Mouse (Mus musculus) liver, postnatal 0 days (tissue): Measurements from ENCODE around the gene Diras2. TPM values are rescaled to one million over a fixed set of nuclear protein-coding genes. Genes with fewer than 3 reads are reported as not detected.
"Not testable (repeated sequence)": the region's sequence is repeated elsewhere in the genome, so short reads cannot be mapped to it uniquely, and the experiment has no call there.

ENCODE experiments used
- ATAC-seq: fragments of 200-750 bp; cut with Nextera tagmentation; 2 replicates; pipeline ENCODE4 v1.8.0; 2017; ENCODE audit warnings: mild to moderate bottlenecking, moderate library complexity
- DNase-seq: peaks from one replicate; pipeline ENCODE4 v3.0.0-alpha.2; 2016
- H3K27ac ChIP-seq: fragments of 300-500 bp; sonication (generic); 2 replicates; pipeline ENCODE4 v1.5.1; 2014; ENCODE audit warnings: antibody characterized with exemption, moderate library complexity, mild to moderate bottlenecking, low read depth
- H3K27me3 ChIP-seq: fragments of 300-500 bp; sonication (generic); 2 replicates; pipeline ENCODE4 v1.6.1; 2014; ENCODE audit warnings: low read length, control low read depth, mixed read lengths; ENCODE audit not compliant: insufficient read depth
- H3K36me3 ChIP-seq: fragments of 300-500 bp; sonication (generic); replicated peaks from 2 replicates; pipeline ENCODE4 v1.6.1; 2014; ENCODE audit warnings: mild to moderate bottlenecking, control low read depth, low read length, moderate library complexity, mixed read lengths; ENCODE audit not compliant: insufficient read depth
- H3K4me1 ChIP-seq: fragments of 300-500 bp; sonication (generic); 2 replicates; pipeline ENCODE4 v1.6.1; 2014; ENCODE audit warnings: antibody characterized with exemption, mild to moderate bottlenecking, control low read depth; ENCODE audit not compliant: insufficient read depth
- H3K4me2 ChIP-seq: fragments of 300-500 bp; sonication (generic); 2 replicates; pipeline ENCODE4 v1.6.1; 2014; ENCODE audit warnings: low read depth, mild to moderate bottlenecking, low read length, moderate library complexity, mixed read lengths
- H3K4me3 ChIP-seq: fragments of 300-500 bp; sonication (generic); 2 replicates; pipeline ENCODE4 v1.5.1; 2014; ENCODE audit warnings: low read depth, low read length
- H3K9ac ChIP-seq: fragments of 300-500 bp; sonication (generic); replicated peaks from 2 replicates; pipeline ENCODE4 v1.6.1; 2014; ENCODE audit warnings: mild to moderate bottlenecking, moderate library complexity
- H3K9me3 ChIP-seq: fragments of 300-500 bp; sonication (generic); 2 replicates; pipeline ENCODE4 v1.6.1; 2016; ENCODE audit warnings: mild to moderate bottlenecking, control low read depth, low read length, mixed read lengths
- CTCF ChIP-seq: sonication (generic); IDR thresholded peaks from 2 replicates; pipeline ENCODE4 v1.5.1; 2016; ENCODE audit warnings: antibody characterized with exemption, low read depth
- EP300 ChIP-seq: IDR thresholded peaks from 2 replicates; pipeline ENCODE4 v1.6.1; 2016; ENCODE audit warnings: antibody characterized with exemption, low read depth, mild to moderate bottlenecking
- WGBS: fragments of 180-500 bp; shearing (Covaris S2); extraction: QIAGEN DNeasy Blood & Tissue Kit; methylation state at CpG from one replicate; pipeline ENCODE4 v1.1.7; 2014; ENCODE audit not compliant: insufficient replicate concordance; 5-methylcytosine and 5-hydroxymethylcytosine counted together
- polyA plus RNA-seq: library from polyadenylated mRNA; unstranded; fragments of >200 nt; fragmentation: Nextera tagmentation; extraction: Ambion mirVana; gene quantifications from 2 replicates; pipeline ENCODE4 v1.2.1, GENCODE M21; 2015

Diras2 gene
- polyA plus RNA-seq, 1 experiment from 2014 or later, result 0.12 TPM

DNA sequence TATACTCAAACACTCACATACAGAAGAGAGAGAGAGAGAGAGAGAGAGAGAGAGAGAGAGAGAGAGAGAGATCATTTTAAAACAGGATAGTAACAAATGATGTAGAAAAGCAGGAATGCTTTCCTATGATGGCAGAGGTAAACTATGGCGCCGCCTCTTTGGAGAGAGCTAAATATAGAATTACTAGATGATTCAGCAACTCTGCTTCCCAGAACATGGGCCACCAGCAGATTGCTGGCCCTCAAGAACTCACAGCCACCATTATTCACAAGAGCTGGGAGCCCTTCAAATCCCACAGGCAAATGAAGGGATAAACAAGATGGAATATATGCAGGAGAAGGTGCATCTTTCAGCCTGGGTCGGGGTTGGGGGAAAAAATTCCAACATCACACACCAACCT lies 15.0 kb downstream of the Diras2 start:
- Histone ChIP-seq H3K9ac (no peak overlapping the region), H3K4me1 (no peaks in the 10 kb centered on the region), H3K4me2 (no peak overlapping the region), H3K9me3 (no peaks in the 10 kb centered on the region), H3K27me3 (no peaks in the 10 kb centered on the region), H3K4me3 (no peak overlapping the region), H3K36me3 (no peaks in the 10 kb centered on the region), H3K27ac (no peak overlapping the region)
- no peak for TF ChIP-seq EP300
- no peak for TF ChIP-seq CTCF
- no peak for DNase-seq
- no peak for ATAC-seq
- 78% methylated on average over 3 of the region's 3 CpGs for WGBS

DNA sequence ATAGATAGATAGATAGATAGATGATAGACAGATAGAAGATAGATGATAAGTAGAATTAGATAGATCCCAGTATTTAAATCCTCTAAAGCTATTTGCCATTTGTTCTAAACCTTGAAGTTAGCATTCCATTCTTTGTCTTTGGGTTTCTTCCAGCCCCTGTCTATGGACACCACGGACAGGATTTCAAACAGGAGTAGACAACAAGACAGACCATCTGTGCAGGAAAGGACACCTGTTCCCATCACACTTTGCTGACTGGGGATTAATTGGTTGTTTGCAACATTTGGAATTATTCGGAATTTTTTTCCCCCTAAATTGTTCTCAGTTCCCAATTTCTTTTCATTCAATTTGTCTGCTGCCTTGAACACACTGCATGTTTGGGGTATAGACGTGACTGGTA lies 17.5 kb downstream of the Diras2 start:
- 61% methylated on average over 3 of the region's 3 CpGs for WGBS
- H3K9me3 ChIP-seq, result no peaks in the 10 kb centered on the region
- H3K36me3 ChIP-seq, result no peaks in the 10 kb centered on the region
- no peaks in the 10 kb centered on the region for H3K27me3 ChIP-seq
- TF ChIP-seq EP300 (no peak), CTCF (no peak)
- H3K4me2 ChIP-seq, result no peak overlapping the region
- ATAC-seq (no peak), DNase-seq (no peak)
- no peak overlapping the region for H3K4me3 ChIP-seq
- no peaks in the 10 kb centered on the region for H3K4me1 ChIP-seq
- no peak overlapping the region for H3K27ac ChIP-seq
- no peak overlapping the region for H3K9ac ChIP-seq

DNA sequence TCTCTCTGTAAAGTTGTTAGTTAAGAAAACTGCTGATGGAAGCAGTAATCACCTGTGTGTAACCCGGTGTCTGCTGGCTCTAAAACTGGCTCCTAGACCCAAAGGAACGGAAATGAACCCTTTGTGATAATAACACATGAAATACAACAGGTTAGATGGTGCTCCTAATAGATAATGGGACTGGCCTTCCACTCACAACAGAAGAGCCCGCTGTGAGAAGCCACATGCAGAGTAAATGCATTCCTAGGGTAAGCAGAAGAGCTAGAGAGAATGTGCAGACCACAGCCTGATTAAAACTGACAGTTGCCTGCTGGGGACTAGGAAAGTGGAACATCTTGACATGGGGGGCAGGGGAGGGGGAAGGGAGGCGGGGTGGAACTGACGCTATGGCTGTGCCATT lies 18.7 kb downstream of the Diras2 start:
- ATAC-seq, result no peak
- H3K36me3 ChIP-seq, result no peaks in the 10 kb centered on the region
- WGBS, result 52% methylated on average over 5 of the region's 5 CpGs

DNA sequence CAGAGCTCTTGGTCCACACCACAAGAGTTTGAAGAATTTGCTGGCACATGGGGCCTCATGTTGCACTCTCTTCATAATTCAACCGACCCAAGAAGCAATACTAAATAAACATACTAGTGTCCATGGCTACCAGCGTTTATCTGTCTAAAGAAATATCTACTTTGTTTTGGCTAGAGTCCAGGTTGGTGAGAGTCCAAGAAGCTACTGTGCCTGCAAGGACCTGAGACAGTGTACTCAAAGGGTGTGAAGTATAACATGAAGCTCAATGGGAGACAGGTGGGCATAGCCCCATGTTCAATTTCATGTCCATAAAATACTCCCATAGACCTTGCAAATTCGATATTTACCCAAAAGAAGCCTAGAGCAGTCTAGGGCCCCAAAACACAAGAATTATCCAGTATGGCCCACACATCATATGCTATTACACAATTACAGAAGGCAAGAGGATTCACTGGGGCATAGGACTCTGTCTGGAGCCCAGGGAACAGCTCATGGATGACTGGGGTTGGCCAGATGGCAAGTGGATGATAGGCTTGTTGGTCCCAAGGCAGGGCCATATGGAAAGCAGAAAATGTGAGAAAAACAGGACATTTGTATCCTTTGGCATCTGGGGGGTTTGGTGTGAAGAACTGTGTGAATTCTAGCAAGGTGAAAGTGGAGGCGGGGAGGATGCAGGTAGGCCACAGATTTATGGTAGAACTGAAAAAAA lies 20.8 kb downstream of the Diras2 start:
- no peak for TF ChIP-seq CTCF
- no peak for TF ChIP-seq EP300
- H3K27me3 ChIP-seq, result no peaks in the 10 kb centered on the region
- no peak overlapping the region for H3K27ac ChIP-seq
- no peak overlapping the region for H3K4me3 ChIP-seq
- H3K4me1 ChIP-seq, result no peaks in the 10 kb centered on the region
- no peaks in the 10 kb centered on the region for H3K36me3 ChIP-seq
- ATAC-seq (no peak), DNase-seq (no peak)
- 67% methylated on average over 4 of the region's 4 CpGs for WGBS
- H3K4me2 ChIP-seq, result no peak overlapping the region
- no peaks in the 10 kb centered on the region for H3K9me3 ChIP-seq
- H3K9ac ChIP-seq, result no peak overlapping the region

More for the DNA sequence above, 18.7 kb downstream of the Diras2 start:
- Histone ChIP-seq H3K4me3 (no peak overlapping the region), H3K4me1 (no peaks in the 10 kb centered on the region), H3K4me2 (no peak overlapping the region), H3K27me3 (no peaks in the 10 kb centered on the region), H3K9me3 (no peaks in the 10 kb centered on the region), H3K9ac (no peak overlapping the region), H3K27ac (no peak overlapping the region)
- TF ChIP-seq CTCF, result no peak
- TF ChIP-seq EP300, result no peak
- DNase-seq, result no peak

DNA sequence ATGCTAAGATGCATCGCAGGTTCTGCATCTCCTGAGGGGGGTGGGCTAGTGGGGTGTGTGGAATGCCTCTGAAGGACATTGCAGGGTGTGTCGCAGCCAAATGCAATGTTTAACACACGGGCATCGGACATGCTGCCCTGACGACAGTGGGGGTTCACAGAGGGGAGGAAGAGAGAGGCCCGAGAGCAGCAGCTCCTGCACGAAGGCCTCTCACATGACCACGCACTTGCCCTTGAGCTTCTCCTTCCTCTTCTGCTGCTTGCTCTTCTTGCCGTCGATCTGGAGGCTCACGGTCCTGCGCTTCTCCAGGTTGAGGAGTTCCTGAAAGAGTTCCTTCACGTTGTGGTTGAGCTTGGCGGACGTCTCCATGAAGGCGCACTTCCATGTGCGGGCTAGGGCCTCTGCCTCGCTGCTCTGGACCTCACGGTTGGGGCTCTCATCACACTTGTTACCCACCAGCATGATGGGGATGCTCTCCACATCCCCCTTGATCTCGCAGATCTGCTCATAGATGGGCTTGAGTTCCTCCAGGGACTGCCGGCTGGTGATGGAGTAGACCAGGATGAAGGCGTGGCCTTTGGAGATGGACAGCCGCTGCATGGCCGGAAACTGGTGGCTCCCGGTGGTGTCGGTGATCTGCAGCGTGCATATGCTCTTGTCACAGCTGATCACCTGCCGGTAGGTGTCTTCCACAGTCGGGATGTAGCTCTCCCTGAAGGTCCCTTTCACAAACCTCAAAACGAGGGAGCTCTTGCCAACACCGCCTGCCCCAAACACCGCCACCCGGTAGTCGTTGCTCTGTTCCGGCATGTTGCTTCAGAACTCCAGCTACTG lies 23.4 kb downstream of the Diras2 start:
- DNase-seq, result no peak
- Histone ChIP-seq H3K4me2 (no peak overlapping the region), H3K4me3 (no peak overlapping the region), H3K36me3 (no peaks in the 10 kb centered on the region), H3K27me3 (no peaks in the 10 kb centered on the region), H3K9me3 (no peaks in the 10 kb centered on the region), H3K9ac (no peak overlapping the region), H3K27ac (no peak overlapping the region), H3K4me1 (no peaks in the 10 kb centered on the region)
- ATAC-seq, result no peak
- TF ChIP-seq CTCF, result no peak
- TF ChIP-seq EP300, result no peak
- WGBS, result 78% methylated on average over 35 of the region's 35 CpGs

DNA sequence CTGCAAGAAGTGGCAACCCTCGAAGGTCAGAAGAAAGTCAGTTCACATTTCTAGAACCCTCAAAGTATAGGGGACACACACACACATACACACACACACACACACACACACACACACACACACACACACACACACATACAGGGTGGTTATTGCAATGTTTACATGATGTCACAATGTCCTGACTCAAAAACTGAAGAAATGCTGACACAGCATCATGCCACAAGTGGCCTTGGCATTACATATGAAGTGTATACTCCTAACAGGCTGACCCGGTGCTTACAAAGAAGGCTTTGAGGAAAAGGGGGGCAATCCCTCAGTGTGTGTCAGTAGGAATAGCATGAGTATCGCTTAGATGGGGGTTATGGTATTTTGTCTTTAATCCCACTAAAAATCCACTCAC lies 24.3 kb downstream of the Diras2 start:
- DNase-seq, H3K4me2 ChIP-seq, H3K27ac ChIP-seq, H3K9ac ChIP-seq, H3K27me3 ChIP-seq, ATAC-seq, H3K4me3 ChIP-seq, H3K4me1 ChIP-seq, H3K36me3 ChIP-seq, H3K9me3 ChIP-seq: not testable (repeated sequence)
- WGBS, result 68% methylated on average over 3 of the region's 3 CpGs

DNA sequence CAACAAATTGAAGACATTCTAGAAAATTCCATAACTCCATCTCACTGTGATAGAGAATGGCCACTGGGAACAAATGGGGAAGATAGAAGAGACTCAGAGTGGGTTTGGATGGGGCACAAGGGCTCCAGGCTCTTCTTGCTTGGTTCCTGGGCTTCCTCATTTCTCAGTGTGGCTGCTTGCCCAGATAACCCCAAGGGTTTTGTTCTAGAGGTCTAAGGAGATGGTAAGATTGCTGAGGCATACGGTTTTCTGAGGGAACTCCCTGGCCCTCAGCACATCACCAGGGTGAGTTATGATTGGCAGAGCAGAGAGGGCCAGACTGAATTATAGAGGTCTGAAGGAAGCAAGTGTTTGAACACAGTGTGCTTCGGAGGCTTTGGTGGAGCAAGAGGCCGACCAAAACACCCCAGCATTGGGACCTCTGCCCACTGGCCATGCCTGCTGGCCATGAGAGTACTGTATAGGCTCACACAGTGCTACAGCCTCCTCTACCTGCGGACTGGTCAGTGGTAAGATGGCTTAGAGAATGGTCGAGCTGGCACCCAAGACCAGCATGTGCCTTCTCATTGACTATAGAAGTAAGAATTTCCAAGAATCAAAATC lies 25.3 kb downstream of the Diras2 start:
- not testable (repeated sequence) for H3K4me2 ChIP-seq, H3K9ac ChIP-seq, H3K36me3 ChIP-seq, H3K9me3 ChIP-seq, DNase-seq, H3K27ac ChIP-seq, H3K27me3 ChIP-seq, H3K4me1 ChIP-seq, H3K4me3 ChIP-seq, ATAC-seq
- 59% methylated on average over 5 of the region's 5 CpGs for WGBS
